Comparison of ENCODE assay signal across 12 mouse cellular contexts in genomic region chr6:36775647-36776360, GRCm38 (mm10). TPM values are rescaled to one million over a fixed set of nuclear protein-coding genes. Genes with fewer than 3 reads are reported as not detected.
A peak's percentile ranks its signal among the peaks of the same experiment; 100 is the strongest.
DNase-seq lines count a peak whose midpoint lies in the region; ATAC-seq and TF ChIP-seq lines count a peak whose summit lies in the region.
"Had no signal": no experiment of that assay in that cellular context is flagged by ENCODE, and none has a peak within 500 bp of the region (broad histone marks: within the 10 kb centered on the region; RNA-seq: fewer than 3 reads in every experiment).

No protein-coding gene starts in this region.

- H3K27me3 ChIP-seq in forebrain, embryonic 13.5 days = no peaks in the 10 kb centered on the region
- H3K27me3 ChIP-seq in neural tube, embryonic 14.5 days (ENCODE audit: control insufficient read depth, insufficient read depth, low read length) = no peaks in the 10 kb centered on the region
- H3K27me3 ChIP-seq: limb, embryonic 13.5 days had no signal

- peak overlapping the region; percentile 77 for H3K27ac ChIP-seq in layer of hippocampus, adult 2 months
- peak overlapping the region; percentile 75; the same call in 1 of the 2 replicates for H3K27ac ChIP-seq in forebrain, embryonic 13.5 days
- no peak overlapping the region for H3K27ac ChIP-seq in neural tube, embryonic 14.5 days (ENCODE audit: low read depth, low read length)
- H3K27ac ChIP-seq: heart, adult 2 months; limb, embryonic 13.5 days had no signal

- no peak for DNase-seq in layer of hippocampus, adult 2 months (ENCODE audit: low spot score in 2 of 2)
- DNase-seq in layer of hippocampus, adult 11-12 months (ENCODE audit: low spot score) = no peak
- peak; percentile 84 for DNase-seq in mesoderm, embryonic 11.5 days (ENCODE audit: low read depth, low spot score)
- no peak for DNase-seq in cerebellum, postnatal 4 days (ENCODE audit: low spot score in 2 of 2)
- DNase-seq in heart, adult 9 months (ENCODE audit: low spot score in 2 of 2) = no peak
- DNase-seq: heart, adult 2 months; kidney, postnatal 36 days; lung, embryonic 14.5 days had no signal

- no peak overlapping the region for H3K4me3 ChIP-seq in layer of hippocampus, adult 2 months
- no peak overlapping the region for H3K4me3 ChIP-seq in forebrain, embryonic 13.5 days
- H3K4me3 ChIP-seq in neural tube, embryonic 14.5 days (ENCODE audit: low read depth, low read length) = no peak overlapping the region
- H3K4me3 ChIP-seq: heart, adult 2 months; limb, embryonic 13.5 days had no signal

- ATAC-seq in forebrain, embryonic 13.5 days = peak; percentile 33; the same call in 1 of the 2 replicates
- peak; percentile 59 for ATAC-seq in neural tube, embryonic 14.5 days (ENCODE audit: low read depth)
- ATAC-seq in megakaryocyte-erythroid progenitor cell, adult 5-6 weeks (replicated peaks; ENCODE audit: low FRiP score, low TSS enrichment, poor library complexity, severe bottlenecking) = no peak

- H3K9me3 ChIP-seq in forebrain, embryonic 13.5 days (replicated peaks) = no peaks in the 10 kb centered on the region
- no peaks in the 10 kb centered on the region for H3K9me3 ChIP-seq in neural tube, embryonic 14.5 days (ENCODE audit: control insufficient read depth, low read length)
- H3K9me3 ChIP-seq: limb, embryonic 13.5 days had no signal

- no peak for TF ChIP-seq CTCF in layer of hippocampus, adult 2 months (conservative IDR thresholded peaks at IDR 0.05)

- H3K4me2 ChIP-seq in forebrain, embryonic 13.5 days = peak overlapping the region; percentile 9; the same call in 1 of the 2 replicates
- H3K4me2 ChIP-seq in neural tube, embryonic 14.5 days (ENCODE audit: low read depth, low read length) = no peak overlapping the region
- H3K4me2 ChIP-seq: limb, embryonic 13.5 days; lung, embryonic 14.5 days had no signal

- 8% methylated on average over 10 of the region's 10 CpGs for WGBS in forebrain, embryonic 13.5 days
- 12% methylated on average over 10 of the region's 10 CpGs for WGBS in neural tube, embryonic 14.5 days

- H3K9ac ChIP-seq in forebrain, embryonic 13.5 days = no peak overlapping the region
- H3K9ac ChIP-seq in neural tube, embryonic 14.5 days (replicated peaks; ENCODE audit: low read depth, low read length) = no peak overlapping the region
- H3K9ac ChIP-seq: limb, embryonic 13.5 days; lung, embryonic 14.5 days had no signal

- peaks cover 83% of the 10 kb centered on the region for H3K4me1 ChIP-seq in forebrain, embryonic 13.5 days
- peaks cover 36% of the 10 kb centered on the region for H3K4me1 ChIP-seq in neural tube, embryonic 14.5 days (ENCODE audit: control insufficient read depth, insufficient read depth, low read length)

- H3K36me3 ChIP-seq in forebrain, embryonic 13.5 days (ENCODE audit: poor library complexity, severe bottlenecking) = peaks cover 18% of the 10 kb centered on the region; the same call in 1 of the 2 replicates
- no peaks in the 10 kb centered on the region for H3K36me3 ChIP-seq in neural tube, embryonic 14.5 days (ENCODE audit: control insufficient read depth, insufficient read depth, low read length)

RNA-seq across cellular contexts. Expression of gene Ptn, which starts 34.2 kb away (rescaled TPM):
- total RNA-seq in layer of hippocampus, adult 2 months (2021) = 100 to 1,000 TPM; 217 to 220 TPM
- 421 and 545 TPM in 2 replicates for polyA plus RNA-seq in forebrain, embryonic 13.5 days (2015; fragmentation: Nextera tagmentation; extraction: Ambion mirVana)
- polyA plus RNA-seq in neural tube, embryonic 14.5 days (2014; fragmentation: Nextera tagmentation; extraction: Ambion mirVana) = 674 and 756 TPM in 2 replicates
- total RNA-seq in megakaryocyte-erythroid progenitor cell, adult 5-6 weeks (2014; fragmentation: Nextera tagmentation) = not detected in 2 replicates
- 1.8 TPM in 1 of 2 replicates, not detected in the other for total RNA-seq in megakaryocyte-erythroid progenitor cell, adult 5-6 weeks (2017)

Comparison
In these comparisons a context has a peak if more than half of its experiments do, and no peak if none do; other contexts are left out.
1. RNA of gene Ptn, which starts 34.2 kb away (total RNA-seq): 217 to 220 TPM in layer of hippocampus, adult 2 months; 1.8 TPM in megakaryocyte-erythroid progenitor cell, adult 5-6 weeks; every median in the first group is over 10 times any median in the second.